Mouse (Mus musculus) kidney, embryonic 16.5 days (tissue): ENCODE data around the gene Clca3a2. TPM values are rescaled to one million over a fixed set of nuclear protein-coding genes. Genes with fewer than 3 reads are reported as not detected.
"Not testable (repeated sequence)": the region's sequence is repeated elsewhere in the genome, so short reads cannot be mapped to it uniquely, and the experiment has no call there.

Experiments
- ATAC-seq: fragments of 200-750 bp; cut with Nextera tagmentation; 2 replicates; pipeline ENCODE4 v1.8.0; 2017; ENCODE audit warnings: moderate TSS enrichment; ENCODE audit not compliant: low FRiP score, low TSS enrichment
- H3K27ac ChIP-seq: fragments of 300-500 bp; sonication (generic); 2 replicates; pipeline ENCODE4 v1.5.1; 2014; ENCODE audit warnings: low read length
- H3K27me3 ChIP-seq: fragments of 300-500 bp; sonication (generic); 2 replicates; pipeline ENCODE4 v1.6.1; 2014; ENCODE audit warnings: low read length, control low read depth, mixed read lengths; ENCODE audit not compliant: insufficient read depth
- H3K36me3 ChIP-seq: fragments of 300-500 bp; sonication (generic); 2 replicates; pipeline ENCODE4 v1.6.1; 2014; ENCODE audit warnings: low read length, control low read depth, mixed read lengths; ENCODE audit not compliant: insufficient read depth
- H3K4me1 ChIP-seq: fragments of 300-500 bp; sonication (generic); 2 replicates; pipeline ENCODE4 v1.6.1; 2014; ENCODE audit warnings: low read length, control low read depth, mixed read lengths; ENCODE audit not compliant: insufficient read depth
- H3K4me2 ChIP-seq: fragments of 300-500 bp; sonication (generic); replicated peaks from 2 replicates; pipeline ENCODE4 v1.6.1; 2014; ENCODE audit warnings: low read depth, low read length
- H3K4me3 ChIP-seq: fragments of 300-500 bp; sonication (generic); 2 replicates; pipeline ENCODE4 v1.5.1; 2014; ENCODE audit warnings: mild to moderate bottlenecking, low read length
- H3K9ac ChIP-seq: fragments of 300-500 bp; sonication (generic); replicated peaks from 2 replicates; pipeline ENCODE4 v1.6.1; 2014; ENCODE audit warnings: low read length
- H3K9me3 ChIP-seq: fragments of 300-500 bp; sonication (generic); 2 replicates; pipeline ENCODE4 v1.6.1; 2016; ENCODE audit warnings: low read length, control low read depth
- WGBS: fragments of 180-500 bp; shearing (Covaris S2); extraction: QIAGEN DNeasy Blood & Tissue Kit; methylation state at CpG from one replicate; pipeline ENCODE4 v1.1.7; 2014; 5-methylcytosine and 5-hydroxymethylcytosine counted together
- polyA plus RNA-seq: library from polyadenylated mRNA; unstranded; fragments of >200 nt; fragmentation: Nextera tagmentation; extraction: Ambion mirVana; gene quantifications from 2 replicates; pipeline ENCODE4 v1.2.1, GENCODE M21; 2015

Gene Clca3a2
- polyA plus RNA-seq, 1 experiment from 2014 or later = 0.49 TPM

GRCm38 (mm10) chr3:144749062-144749963, 70.0 kb downstream of the Clca3a2 start:
- H3K27me3 ChIP-seq, H3K36me3 ChIP-seq, ATAC-seq, H3K4me2 ChIP-seq, H3K9me3 ChIP-seq, H3K27ac ChIP-seq, H3K4me1 ChIP-seq, H3K4me3 ChIP-seq, H3K9ac ChIP-seq: not testable (repeated sequence)
- 54% methylated on average over 18 of the region's 21 CpGs for WGBS

- H3K4me1 ChIP-seq, H3K9ac ChIP-seq, ATAC-seq, H3K36me3 ChIP-seq, H3K27me3 ChIP-seq, H3K4me3 ChIP-seq, H3K9me3 ChIP-seq, H3K27ac ChIP-seq, H3K4me2 ChIP-seq: not testable (repeated sequence)
- WGBS = 58% methylated on average over 3 of the region's 3 CpGs
These were observed 71.6 kb downstream of the Clca3a2 start for GRCm38 (mm10) chr3:144747706-144748105.

Other genes starting within 250 kb of the Clca3a2 start
- gene Hs2st1, start 249.3 kb downstream of the Clca3a2 start, polyA plus RNA-seq = 10.2 and 11.3 TPM in 2 replicates
- gene Selenof, start 249.2 kb downstream of the Clca3a2 start, polyA plus RNA-seq = 645 and 709 TPM in 2 replicates
- gene Sh3glb1, start 99.2 kb downstream of the Clca3a2 start, polyA plus RNA-seq = 87.8 and 94.9 TPM in 2 replicates
- gene Clca3a1, start 58.5 kb downstream of the Clca3a2 start, polyA plus RNA-seq = 13.0 and 13.9 TPM in 2 replicates
- 0.07 TPM in 1 of 2 replicates, not detected in the other for gene Clca3b, start 29.9 kb upstream of the Clca3a2 start, polyA plus RNA-seq
- not detected in 2 replicates for gene Clca4b, start 113.0 kb upstream of the Clca3a2 start, polyA plus RNA-seq
- gene Clca4a, start 155.6 kb upstream of the Clca3a2 start, polyA plus RNA-seq = not detected in 2 replicates
- gene Clca1, start 213.3 kb upstream of the Clca3a2 start, polyA plus RNA-seq = 0.09 and 0.20 TPM in 2 replicates